Mouse (Mus musculus): ENCODE data around the gene Agfg2. TPM values are rescaled to one million over a fixed set of nuclear protein-coding genes. Genes with fewer than 3 reads are reported as not detected.

Agfg2 gene
- total RNA-seq, 2 experiments from 2014 or later, result 91.4 to 141 TPM

- no peak for ATAC-seq (replicated peaks; ENCODE audit: low FRiP score, poor library complexity, severe bottlenecking)
These were observed 1.1 kb upstream of the Agfg2 start for GRCm38 (mm10) chr5:137685653-137686052.

- ATAC-seq (replicated peaks; ENCODE audit: low FRiP score, poor library complexity, severe bottlenecking), result no peak
These were observed 885 bp downstream of the Agfg2 start for GRCm38 (mm10) chr5:137683388-137684293.

GRCm38 (mm10) chr5:137682526-137682925 lies 2.0 kb downstream of the Agfg2 start:
- no peak for ATAC-seq (replicated peaks; ENCODE audit: low FRiP score, poor library complexity, severe bottlenecking)

GRCm38 (mm10) chr5:137679726-137680125 lies 4.8 kb downstream of the Agfg2 start:
- ATAC-seq (replicated peaks; ENCODE audit: low FRiP score, poor library complexity, severe bottlenecking), result no peak

GRCm38 (mm10) chr5:137678736-137679135 lies 5.8 kb downstream of the Agfg2 start:
- ATAC-seq (replicated peaks; ENCODE audit: low FRiP score, poor library complexity, severe bottlenecking), result no peak

GRCm38 (mm10) chr5:137677859-137678258 lies 6.7 kb downstream of the Agfg2 start:
- ATAC-seq (replicated peaks; ENCODE audit: low FRiP score, poor library complexity, severe bottlenecking), result no peak

GRCm38 (mm10) chr5:137674786-137675185 lies 9.7 kb downstream of the Agfg2 start:
- ATAC-seq (replicated peaks; ENCODE audit: low FRiP score, poor library complexity, severe bottlenecking), result no peak

GRCm38 (mm10) chr5:137673015-137673414 lies 11.5 kb downstream of the Agfg2 start:
- ATAC-seq (replicated peaks; ENCODE audit: low FRiP score, poor library complexity, severe bottlenecking), result peak; percentile 87

- ATAC-seq (replicated peaks; ENCODE audit: low FRiP score, poor library complexity, severe bottlenecking), result no peak
These were observed 12.2 kb downstream of the Agfg2 start for GRCm38 (mm10) chr5:137672361-137672760.

- no peak for ATAC-seq (replicated peaks; ENCODE audit: low FRiP score, poor library complexity, severe bottlenecking)
These were observed 12.9 kb downstream of the Agfg2 start for GRCm38 (mm10) chr5:137671443-137672240.

GRCm38 (mm10) chr5:137670240-137670639 lies 14.3 kb downstream of the Agfg2 start:
- no peak for ATAC-seq (replicated peaks; ENCODE audit: low FRiP score, poor library complexity, severe bottlenecking)

GRCm38 (mm10) chr5:137668971-137669370 lies 15.6 kb downstream of the Agfg2 start:
- no peak for ATAC-seq (replicated peaks; ENCODE audit: low FRiP score, poor library complexity, severe bottlenecking)

- no peak for ATAC-seq (replicated peaks; ENCODE audit: low FRiP score, poor library complexity, severe bottlenecking)
These were observed 21.5 kb downstream of the Agfg2 start for GRCm38 (mm10) chr5:137663057-137663456.

GRCm38 (mm10) chr5:137660064-137660688 lies 24.4 kb downstream of the Agfg2 start:
- ATAC-seq (replicated peaks; ENCODE audit: low FRiP score, poor library complexity, severe bottlenecking), result no peak

GRCm38 (mm10) chr5:137656977-137657376 lies 27.5 kb downstream of the Agfg2 start:
- peak; percentile 68 for ATAC-seq (replicated peaks; ENCODE audit: low FRiP score, poor library complexity, severe bottlenecking)

- ATAC-seq (replicated peaks; ENCODE audit: low FRiP score, poor library complexity, severe bottlenecking), result no peak
These were observed 29.8 kb downstream of the Agfg2 start for GRCm38 (mm10) chr5:137654746-137655145.

GRCm38 (mm10) chr5:137653366-137653765 lies 31.2 kb downstream of the Agfg2 start:
- ATAC-seq (replicated peaks; ENCODE audit: low FRiP score, poor library complexity, severe bottlenecking), result no peak

- peak; percentile 62 for ATAC-seq (replicated peaks; ENCODE audit: low FRiP score, poor library complexity, severe bottlenecking)
These were observed 32.1 kb downstream of the Agfg2 start for GRCm38 (mm10) chr5:137652474-137652873.

- no peak for ATAC-seq (replicated peaks; ENCODE audit: low FRiP score, poor library complexity, severe bottlenecking)
These were observed 34.6 kb downstream of the Agfg2 start for GRCm38 (mm10) chr5:137649669-137650571.
